Mouse (Mus musculus): ENCODE data around the gene 4833439L19Rik.

Gene 4833439L19Rik

GRCm38 (mm10) chr13:54582126-54582525 lies 16.9 kb upstream of the 4833439L19Rik start:
- in situ Hi-C loops (cut with MboI) = no loop called here

DNA sequence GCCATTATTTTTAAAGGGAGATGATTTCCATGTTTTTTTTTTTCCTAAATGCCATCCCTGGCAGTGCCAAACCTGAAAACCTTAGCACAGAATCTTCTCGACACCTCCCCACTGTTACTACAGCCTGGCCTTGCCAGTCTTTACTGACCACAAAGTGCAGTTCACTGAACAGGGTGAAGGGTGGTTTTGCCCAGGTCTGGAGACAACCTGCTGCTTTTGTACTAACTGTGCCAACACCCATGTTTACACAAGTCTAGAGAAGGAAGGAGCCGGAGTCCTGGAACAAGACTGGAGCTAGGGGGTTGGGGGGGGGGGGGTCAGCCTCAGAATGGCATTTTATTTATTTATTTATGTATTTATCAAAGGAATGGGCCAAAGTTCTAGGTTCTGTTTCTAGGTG lies 16.1 kb upstream of the 4833439L19Rik start:
- in situ Hi-C loops (cut with MboI) = no loop called here

DNA sequence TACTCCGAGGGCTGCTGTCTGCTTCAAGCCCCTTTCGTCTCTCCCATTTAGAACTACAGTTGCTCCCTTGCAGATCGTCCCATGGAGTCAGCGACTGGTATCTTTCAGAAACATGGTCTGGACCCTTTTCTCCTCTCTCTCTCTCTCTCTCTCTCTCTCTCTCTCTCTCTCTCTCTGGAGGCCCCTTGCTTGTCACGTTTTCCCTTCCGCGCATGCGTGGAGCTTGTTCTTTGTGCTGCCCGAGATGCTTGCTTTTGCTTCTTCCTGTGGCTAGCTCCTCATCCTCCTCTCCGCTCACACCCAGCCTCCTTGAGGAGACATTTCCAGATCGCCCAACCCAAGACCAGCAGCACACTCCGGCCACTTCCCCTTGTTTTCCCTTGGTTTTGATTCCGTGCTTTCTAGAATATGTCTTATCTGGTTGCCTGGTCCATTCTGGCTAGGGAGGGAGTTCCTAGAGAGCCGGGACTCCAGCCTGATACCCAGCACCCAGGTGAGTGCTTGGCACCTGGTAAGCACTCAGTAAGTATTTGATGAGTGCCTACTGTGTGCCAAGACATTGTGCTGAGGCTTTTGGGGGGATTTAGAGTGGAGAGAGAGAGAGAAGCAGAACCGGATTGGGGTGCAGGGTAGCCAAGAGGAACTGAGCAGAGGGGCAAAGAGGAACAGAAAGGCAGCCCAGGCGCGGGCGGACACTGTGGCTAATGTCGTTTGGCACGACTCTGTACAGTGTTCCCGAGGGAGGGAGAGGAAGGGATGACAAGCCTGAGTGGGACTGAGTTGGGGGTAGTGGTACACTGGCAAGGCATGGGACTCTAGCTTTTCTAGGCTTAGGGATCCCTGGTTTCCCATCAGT lies 12.6 kb upstream of the 4833439L19Rik start:
- in situ Hi-C loops (cut with MboI) = no loop called here

DNA sequence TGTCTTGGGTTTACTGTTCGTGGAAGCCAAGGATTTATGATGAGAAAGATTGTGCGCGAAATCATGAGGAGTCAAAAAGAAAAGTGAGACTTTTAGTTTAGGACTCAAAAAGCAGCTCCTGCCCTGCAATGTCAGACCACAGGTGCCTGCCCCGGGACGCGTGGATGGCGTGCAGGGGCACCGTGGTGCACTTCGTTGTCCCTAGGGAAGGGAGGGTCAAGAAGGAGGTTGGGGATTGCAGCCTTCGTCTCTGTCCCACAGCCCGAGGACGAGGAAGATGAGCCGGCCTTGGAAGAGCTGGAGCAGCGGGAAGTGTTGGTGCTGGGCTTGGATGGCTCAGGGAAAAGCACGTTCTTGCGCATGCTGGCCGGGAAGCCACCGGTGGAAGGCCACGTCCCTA lies 10.3 kb upstream of the 4833439L19Rik start:
- in situ Hi-C loops (cut with MboI) = no loop called here

- in situ Hi-C loops (cut with MboI) = no loop called here
Observed at GRCm38 (mm10) chr13:54574854-54575481, 9.7 kb upstream of the 4833439L19Rik start, which contains the start of gene Arl10. Arl10 (plus strand) TSS chr13:54575015.

GRCm38 (mm10) chr13:54572621-54573020 lies 7.4 kb upstream of the 4833439L19Rik start:
- in situ Hi-C loops (cut with MboI) = no loop called here

DNA sequence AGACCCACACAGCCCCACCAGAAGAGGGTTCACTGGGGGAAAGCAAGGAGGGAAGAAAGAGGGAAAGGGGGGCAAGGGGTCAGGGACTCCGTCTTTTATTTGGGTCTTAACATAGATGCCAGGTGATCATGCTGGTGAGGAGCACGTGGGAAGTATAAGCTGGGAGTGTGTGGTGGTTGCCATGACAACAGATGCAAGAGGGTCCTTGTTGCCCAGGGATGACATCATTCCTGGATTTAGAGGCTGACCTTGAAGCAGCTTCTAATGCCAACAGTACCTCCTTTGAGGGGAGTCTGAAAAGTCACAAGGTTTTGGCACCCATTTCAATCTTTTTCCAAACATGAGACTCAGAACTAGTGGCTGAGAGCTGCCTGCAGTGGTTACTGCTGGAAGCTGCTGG lies 6.4 kb upstream of the 4833439L19Rik start:
- in situ Hi-C loops (cut with MboI) = no loop called here

GRCm38 (mm10) chr13:54570736-54571135 lies 5.5 kb upstream of the 4833439L19Rik start:
- in situ Hi-C loops (cut with MboI) = no loop called here

GRCm38 (mm10) chr13:54569282-54569681 lies 4.0 kb upstream of the 4833439L19Rik start:
- in situ Hi-C loops (cut with MboI) = no loop called here

- in situ Hi-C loops (cut with MboI) = no loop called here
Observed at GRCm38 (mm10) chr13:54568380-54568779, 3.1 kb upstream of the 4833439L19Rik start.

GRCm38 (mm10) chr13:54565594-54566345 lies 535 bp upstream of the 4833439L19Rik start:
- in situ Hi-C loops (cut with MboI) = no loop called here

DNA sequence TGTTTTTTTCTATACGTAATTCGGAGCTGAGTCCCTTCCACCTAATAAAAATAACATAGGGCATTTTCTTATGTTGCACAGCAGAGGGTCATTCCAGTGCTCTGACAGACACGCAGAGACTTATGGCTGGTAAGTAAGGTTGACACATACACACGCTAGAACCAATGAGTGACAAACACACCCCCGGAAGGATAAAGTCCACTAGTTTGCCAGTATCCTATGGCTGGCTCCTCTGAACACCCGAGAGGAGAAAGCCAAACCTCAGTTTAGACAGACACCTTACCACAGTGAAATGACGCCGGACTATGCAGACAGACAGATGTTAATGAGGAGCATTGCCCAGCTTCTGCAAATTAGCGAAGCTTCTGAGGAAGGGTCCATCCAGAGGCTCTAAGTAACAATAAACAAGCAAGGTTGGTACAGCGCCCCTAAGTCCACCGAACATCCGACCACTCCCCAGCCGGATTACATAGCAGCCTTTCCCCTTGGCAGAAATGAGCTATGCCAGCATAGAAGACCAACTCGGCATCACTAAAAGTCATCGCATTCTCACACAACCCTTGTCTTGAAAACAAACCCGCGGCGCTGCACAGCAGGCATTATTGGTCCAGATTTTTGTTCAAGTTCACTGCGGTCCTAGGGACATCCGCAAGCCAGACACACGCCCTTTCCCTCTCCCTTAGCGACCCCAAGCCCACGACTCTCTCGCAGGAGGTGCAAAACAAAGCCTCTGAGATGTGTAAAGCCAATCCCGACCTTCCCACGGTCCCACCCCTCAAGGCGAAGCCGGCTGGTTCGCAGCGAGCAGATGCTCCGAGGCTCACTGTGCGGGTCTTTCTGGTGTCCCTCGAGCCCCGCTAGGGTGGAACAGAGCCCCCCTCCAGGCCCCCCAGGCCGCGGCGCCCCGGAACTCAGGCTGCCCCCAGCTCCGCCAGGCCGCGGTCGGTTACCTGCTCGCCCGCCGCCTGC lies 719 bp downstream of the 4833439L19Rik start:
- in situ Hi-C loops (cut with MboI) = no loop called here

GRCm38 (mm10) chr13:54562562-54562961 lies 2.7 kb downstream of the 4833439L19Rik start:
- in situ Hi-C loops (cut with MboI) = no loop called here

DNA sequence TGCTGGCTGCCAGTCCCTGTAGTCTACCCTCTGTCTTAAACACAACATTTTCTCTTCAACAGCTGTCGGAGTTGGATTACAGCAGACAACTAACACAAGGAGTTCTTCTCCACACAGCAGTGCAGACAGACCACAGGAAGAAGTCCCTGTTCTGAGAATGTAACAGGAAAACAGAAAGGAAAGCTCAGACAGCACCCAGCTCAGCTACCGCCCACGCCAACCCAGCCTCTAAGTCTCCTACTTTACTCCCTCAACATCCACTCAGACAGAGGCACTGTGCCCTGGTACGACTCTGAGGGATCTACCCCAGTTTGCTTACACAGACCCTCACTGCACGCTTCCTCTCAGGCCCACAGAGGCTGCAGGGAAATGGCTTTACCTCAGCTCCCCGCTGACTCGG lies 4.6 kb downstream of the 4833439L19Rik start:
- in situ Hi-C loops (cut with MboI) = no loop called here

DNA sequence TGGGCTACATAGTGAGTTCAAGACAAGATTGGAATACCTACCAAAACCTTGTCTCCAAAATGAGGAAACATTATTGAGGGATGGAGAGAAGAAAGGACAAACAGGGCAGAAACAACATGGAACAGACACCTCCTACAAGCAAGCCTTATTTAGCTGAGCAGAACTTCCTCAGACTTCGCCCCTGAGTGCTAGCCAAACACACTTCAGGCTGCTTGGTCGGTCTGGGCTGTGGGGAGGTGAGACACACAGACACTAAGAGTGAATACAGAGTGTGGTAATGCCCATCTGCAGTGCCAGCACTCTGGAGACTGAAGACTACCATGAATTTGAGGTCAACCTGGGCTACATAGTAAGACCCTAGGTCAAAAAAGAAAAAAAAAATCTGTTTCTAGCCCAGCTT lies 5.6 kb downstream of the 4833439L19Rik start:
- in situ Hi-C loops (cut with MboI) = no loop called here

GRCm38 (mm10) chr13:54557652-54558051 lies 7.6 kb downstream of the 4833439L19Rik start:
- in situ Hi-C loops (cut with MboI) = no loop called here

DNA sequence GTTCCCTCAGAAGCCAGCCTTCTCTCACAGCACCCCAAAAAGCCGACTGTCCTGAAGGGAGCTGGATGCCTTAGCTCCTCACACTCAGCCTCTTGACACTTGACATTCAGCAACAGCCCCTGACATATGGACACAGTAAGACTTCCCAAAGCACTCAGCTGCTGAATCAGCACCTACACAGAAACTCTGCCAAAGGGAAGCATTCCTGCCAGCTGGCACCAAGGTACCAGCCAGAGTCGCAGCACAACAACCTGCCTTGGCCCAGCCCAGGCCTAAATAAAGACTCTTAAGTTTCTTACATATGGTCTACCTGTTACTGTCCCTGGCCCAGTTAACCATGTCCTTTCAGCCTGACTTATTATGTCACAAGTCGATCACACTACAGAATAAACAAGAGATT lies 8.4 kb downstream of the 4833439L19Rik start:
- in situ Hi-C loops (cut with MboI) = no loop called here

- in situ Hi-C loops (cut with MboI) = no loop called here
Observed at GRCm38 (mm10) chr13:54556176-54556575, 9.1 kb downstream of the 4833439L19Rik start.

GRCm38 (mm10) chr13:54548036-54548435 lies 17.2 kb downstream of the 4833439L19Rik start:
- in situ Hi-C loops (cut with MboI) = no loop called here

DNA sequence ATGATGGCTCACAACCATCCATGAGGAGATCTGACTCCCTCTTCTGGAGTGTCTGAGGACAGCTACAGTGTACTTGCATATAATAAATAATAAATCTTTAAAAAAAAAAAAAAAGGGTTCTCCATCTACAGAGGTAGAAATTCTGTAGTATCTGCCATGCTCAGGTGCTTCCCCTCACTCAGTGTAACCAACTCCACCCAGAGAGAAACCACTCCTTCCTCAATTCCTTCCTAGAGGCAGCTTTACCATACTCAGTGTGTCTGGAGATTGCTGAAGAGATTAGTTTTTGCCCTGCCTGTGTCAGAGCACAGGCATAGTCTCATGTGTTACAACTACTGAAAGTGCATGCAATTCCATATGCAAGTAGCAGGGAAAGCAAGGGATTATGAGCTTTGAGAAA lies 33.1 kb downstream of the 4833439L19Rik start:
- in situ Hi-C loops (cut with MboI) = no loop called here

GRCm38 (mm10) chr13:54527140-54527539 lies 38.1 kb downstream of the 4833439L19Rik start:
- in situ Hi-C loops (cut with MboI) = no loop called here
